Mouse (Mus musculus) forebrain, embryonic 14.5 days (tissue): Measurements from ENCODE around the gene Gpr18. TPM values are rescaled to one million over a fixed set of nuclear protein-coding genes. Genes with fewer than 3 reads are reported as not detected.
"Not testable (repeated sequence)": the region's sequence is repeated elsewhere in the genome, so short reads cannot be mapped to it uniquely, and the experiment has no call there.

Experiments
- ATAC-seq: fragments of 200-750 bp; cut with Nextera tagmentation; 2 replicates; pipeline ENCODE4 v1.8.0; 2017; ENCODE audit warnings: mild to moderate bottlenecking, moderate library complexity
- DNase-seq: peaks from one replicate; pipeline ENCODE4 v3.0.0-alpha.2; 2015; ENCODE audit warnings: low spot score
- H3K27ac ChIP-seq: fragments of 300-500 bp; sonication (generic); 2 replicates; pipeline ENCODE4 v1.5.1; 2014; ENCODE audit warnings: low read depth, mild to moderate bottlenecking, control low read depth, low read length, moderate library complexity
- H3K27me3 ChIP-seq: fragments of 300-500 bp; sonication (generic); replicated peaks from 2 replicates; pipeline ENCODE4 v1.6.1; 2014; ENCODE audit warnings: low read length, control low read depth, mixed read lengths; ENCODE audit not compliant: control insufficient read depth, insufficient read depth
- H3K36me3 ChIP-seq: fragments of 300-500 bp; sonication (generic); 2 replicates; pipeline ENCODE4 v1.6.1; 2014; ENCODE audit warnings: low read length, control low read depth; ENCODE audit not compliant: control insufficient read depth, insufficient read depth
- H3K4me1 ChIP-seq: fragments of 300-500 bp; sonication (generic); 2 replicates; pipeline ENCODE4 v1.6.1; 2014; ENCODE audit warnings: antibody characterized with exemption, low read length, control low read depth; ENCODE audit not compliant: control insufficient read depth, insufficient read depth
- H3K4me2 ChIP-seq: fragments of 300-500 bp; sonication (generic); 2 replicates; pipeline ENCODE4 v1.6.1; 2014; ENCODE audit warnings: mild to moderate bottlenecking, control low read depth, low read length
- H3K4me3 ChIP-seq: fragments of 300-500 bp; sonication (generic); 2 replicates; pipeline ENCODE4 v1.5.1; 2014; ENCODE audit warnings: low read depth, low read length, control low read depth
- H3K9ac ChIP-seq: fragments of 300-500 bp; sonication (generic); 2 replicates; pipeline ENCODE4 v1.6.1; 2014; ENCODE audit warnings: mild to moderate bottlenecking, low read length, control low read depth, moderate library complexity
- H3K9me3 ChIP-seq: fragments of 300-500 bp; sonication (generic); replicated peaks from 2 replicates; pipeline ENCODE4 v1.6.1; 2016; ENCODE audit warnings: low read length, control low read depth, mixed read lengths; ENCODE audit not compliant: control insufficient read depth
- WGBS: fragments of 180-500 bp; shearing (Covaris S2); extraction: QIAGEN DNeasy Blood & Tissue Kit; methylation state at CpG from one replicate; pipeline ENCODE4 v1.1.7; 2014; 5-methylcytosine and 5-hydroxymethylcytosine counted together
- polyA plus RNA-seq: library from polyadenylated mRNA; unstranded; fragments of >200 nt; fragmentation: Nextera tagmentation; extraction: Ambion mirVana; gene quantifications from 2 replicates; pipeline ENCODE4 v1.2.1, GENCODE M21; 2014

The Gpr18 gene
- polyA plus RNA-seq, 1 experiment from 2014 or later = not detected

DNA sequence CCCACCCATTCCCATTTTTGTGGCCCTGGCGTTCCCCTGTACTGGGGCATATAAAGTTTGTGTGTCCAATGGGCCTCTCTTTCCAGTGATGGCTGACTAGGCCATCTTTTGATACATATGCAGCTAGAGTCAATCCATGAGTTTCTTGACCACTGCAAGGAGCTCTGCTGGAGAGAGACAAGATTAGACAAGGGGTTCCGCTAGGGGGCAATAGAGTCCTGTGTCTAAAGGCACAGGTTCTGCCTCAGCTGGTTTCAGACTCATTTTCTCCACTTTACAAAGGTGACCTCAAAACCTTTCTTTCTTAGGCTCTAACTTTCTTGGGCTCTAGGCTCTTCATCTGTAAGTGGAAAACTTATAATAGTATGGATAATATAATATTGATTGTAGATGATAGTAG lies 50.4 kb downstream of the Gpr18 start:
- DNase-seq = peak; percentile 80
- not testable (repeated sequence) for H3K27ac ChIP-seq, H3K36me3 ChIP-seq, H3K4me3 ChIP-seq, H3K4me1 ChIP-seq, H3K9me3 ChIP-seq, H3K4me2 ChIP-seq, H3K9ac ChIP-seq, H3K27me3 ChIP-seq
- peak; percentile 68; the same call in 1 of the 2 replicates for ATAC-seq
- 13% methylated on average over 2 of the region's 2 CpGs for WGBS

Other genes starting within 250 kb of the Gpr18 start
- 8.5 and 12.6 TPM in 2 replicates for gene Dock9, start 117.9 kb downstream of the Gpr18 start, polyA plus RNA-seq
- gene Ubac2, start 37.2 kb downstream of the Gpr18 start, polyA plus RNA-seq = 55.6 and 56.9 TPM in 2 replicates
- 0.74 and 1.1 TPM in 2 replicates for gene Gpr183, start 49.4 kb upstream of the Gpr18 start, polyA plus RNA-seq
- gene Timm8a2, start 118.9 kb upstream of the Gpr18 start, polyA plus RNA-seq = not detected in 2 replicates
- gene Tm9sf2, start 191.3 kb upstream of the Gpr18 start, polyA plus RNA-seq = 110 and 122 TPM in 2 replicates